Mouse (Mus musculus) heart, adult 9 months (tissue): ENCODE measurements around the gene Olfr1152.

ENCODE experiments used
- DNase-seq, 2 experiments: peaks; one replicate each; pipeline ENCODE4 v3.0.0; 2022; ENCODE audit warnings: low spot score in 2 of 2

Olfr1152 gene

GRCm38 (mm10) chr2:87866192-87866591 lies at the start of gene Olfr1152:
Gene Olfr1152, plus strand, starts transcription at chr2:87866492.
- DNase-seq = no peak

GRCm38 (mm10) chr2:87830233-87830632 lies 36.1 kb upstream of the Olfr1152 start, which contains the start of gene Olfr1148:
Gene Olfr1148, plus strand, starts transcription at chr2:87830533.
- DNase-seq = no peak

GRCm38 (mm10) chr2:87843693-87844092 lies 22.6 kb upstream of the Olfr1152 start, which contains the start of gene Olfr1150-ps1:
Gene Olfr1150-ps1, plus strand, starts transcription at chr2:87843993.
- no peak for DNase-seq

DNA sequence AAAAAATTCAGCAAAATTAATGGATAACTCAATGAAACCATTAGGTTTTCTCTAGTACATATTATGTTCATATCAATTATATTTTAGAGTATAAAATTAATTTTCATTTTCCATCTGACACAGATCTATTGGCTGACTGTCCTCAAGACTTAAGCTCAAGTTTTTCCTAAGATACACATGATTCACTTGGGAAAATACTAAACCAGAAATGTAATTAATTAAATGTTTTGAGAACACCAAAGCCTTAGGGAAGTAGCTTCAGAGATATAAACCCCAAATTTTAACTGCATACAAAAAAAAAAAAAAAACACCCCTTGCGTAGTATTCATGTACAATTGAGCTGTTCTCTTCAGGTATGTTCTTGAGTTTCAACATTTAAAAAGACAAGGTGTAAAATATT lies 10.7 kb upstream of the Olfr1152 start, which contains the start of gene Olfr1151:
Gene Olfr1151 (plus strand): TSS at position 301 of the 400 bp plus-strand sequence.
- no peak for DNase-seq

GRCm38 (mm10) chr2:87894662-87895061 lies 28.4 kb downstream of the Olfr1152 start, which contains the start of gene Olfr1153:
Gene Olfr1153, plus strand, starts transcription at chr2:87894962.
- no peak for DNase-seq

- DNase-seq = no peak
Observed at GRCm38 (mm10) chr2:87905066-87905465, 38.8 kb downstream of the Olfr1152 start, which contains the start of gene Olfr1154. Gene Olfr1154, minus strand, starts transcription at chr2:87905166.
